Mouse (Mus musculus) ES-Bruce4 (cell line): ENCODE data around the gene Rhobtb3.

Experiments
- CTCF ChIP-seq: IDR thresholded peaks from one replicate; pipeline ENCODE4 v1.8.1; 2011; ENCODE audit warnings: low read depth, low read length
- EP300 ChIP-seq: IDR thresholded peaks from 2 replicates; pipeline ENCODE4 v1.6.1; 2011; ENCODE audit warnings: low read depth, low read length; ENCODE audit not compliant: insufficient read depth
- POLR2A ChIP-seq: IDR thresholded peaks from one replicate; pipeline ENCODE4 v1.8.1; 2011; ENCODE audit warnings: low read length; ENCODE audit not compliant: insufficient read depth

- no peak for TF ChIP-seq CTCF
- no peak for TF ChIP-seq POLR2A
- no peak for TF ChIP-seq EP300
Observed at GRCm38 (mm10) chr13:75853118-75853517, 90.6 kb downstream of the Rhobtb3 start.
